Mouse (Mus musculus): ENCODE measurements around the gene Ndufs6.

DNA sequence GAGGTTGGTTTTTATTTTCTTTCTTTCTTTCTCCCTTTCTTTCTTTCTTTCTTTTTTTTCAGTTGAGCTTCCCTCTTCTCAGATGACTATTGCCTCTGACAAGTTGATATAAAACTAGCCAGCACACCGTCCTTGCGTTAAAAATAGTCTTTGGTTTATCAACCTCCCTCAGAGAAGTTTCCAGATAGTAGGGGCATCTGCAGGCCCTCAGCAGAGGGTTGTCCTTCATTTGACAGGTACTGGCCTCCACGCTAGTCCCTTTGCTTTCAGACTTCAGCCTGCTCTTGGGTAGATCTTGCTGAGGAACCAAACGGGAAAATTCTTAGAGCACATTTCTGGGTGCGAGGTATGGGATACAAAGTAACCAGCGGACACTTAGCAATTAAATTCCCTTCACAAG, 51.0 kb downstream of the Ndufs6 start:
- no peak for TF ChIP-seq POLR2A (IDR thresholded peaks at IDR 0.05; ENCODE audit: control insufficient read depth, low read depth, low read length)
- TF ChIP-seq CTCF (IDR thresholded peaks at IDR 0.05; ENCODE audit: control insufficient read depth, insufficient read depth, insufficient replicate concordance, low read depth, low read length) = no peak
